Mouse (Mus musculus): ENCODE results near the gene Mcoln2.
"Not testable (repeated sequence)": the region's sequence is repeated elsewhere in the genome, so short reads cannot be mapped to it uniquely, and the experiment has no call there.

The Mcoln2 gene

GRCm38 (mm10) chr3:146192507-146192906 lies 42.9 kb downstream of the Mcoln2 start:
- DNase-seq, result no peak

- no peak for DNase-seq
These were observed 45.5 kb downstream of the Mcoln2 start for GRCm38 (mm10) chr3:146195153-146195552.

GRCm38 (mm10) chr3:146196301-146196700 lies 46.7 kb downstream of the Mcoln2 start:
- DNase-seq, result no peak

- DNase-seq, result no peak
These were observed 47.4 kb downstream of the Mcoln2 start for GRCm38 (mm10) chr3:146196780-146197743.

GRCm38 (mm10) chr3:146197785-146198184 lies 48.2 kb downstream of the Mcoln2 start:
- no peak for DNase-seq

- DNase-seq, result no peak
These were observed 49.3 kb downstream of the Mcoln2 start for GRCm38 (mm10) chr3:146198803-146199481.

- no peak for DNase-seq
These were observed 49.9 kb downstream of the Mcoln2 start for GRCm38 (mm10) chr3:146199486-146199885.

- no peak for DNase-seq
These were observed 54.7 kb downstream of the Mcoln2 start for GRCm38 (mm10) chr3:146204375-146204774.

- no peak for DNase-seq
These were observed 55.7 kb downstream of the Mcoln2 start for GRCm38 (mm10) chr3:146205305-146205704.

GRCm38 (mm10) chr3:146206635-146207034 lies 57.0 kb downstream of the Mcoln2 start:
- no peak for DNase-seq

GRCm38 (mm10) chr3:146207440-146207839 lies 57.8 kb downstream of the Mcoln2 start:
- DNase-seq, result no peak

GRCm38 (mm10) chr3:146209759-146210158 lies 60.1 kb downstream of the Mcoln2 start:
- DNase-seq, result not testable (repeated sequence)

GRCm38 (mm10) chr3:146211141-146211747 lies 61.6 kb downstream of the Mcoln2 start:
- no peak for DNase-seq

GRCm38 (mm10) chr3:146211964-146212363 lies 62.3 kb downstream of the Mcoln2 start:
- DNase-seq, result no peak

GRCm38 (mm10) chr3:146213336-146213735 lies 63.7 kb downstream of the Mcoln2 start:
- DNase-seq, result no peak

- DNase-seq, result no peak
These were observed 66.9 kb downstream of the Mcoln2 start for GRCm38 (mm10) chr3:146216561-146216960.

GRCm38 (mm10) chr3:146220776-146221486 lies 71.3 kb downstream of the Mcoln2 start, which contains the start of gene Lpar3:
Gene Lpar3, plus strand, starts transcription at chr3:146220963.
- DNase-seq, result peak; percentile 21

- no peak for DNase-seq
These were observed 74.6 kb downstream of the Mcoln2 start for GRCm38 (mm10) chr3:146224271-146224670.

GRCm38 (mm10) chr3:146225061-146225761 lies 75.6 kb downstream of the Mcoln2 start:
- no peak for DNase-seq

- no peak for DNase-seq
These were observed 77.8 kb downstream of the Mcoln2 start for GRCm38 (mm10) chr3:146227427-146227826.

- DNase-seq, result no peak
These were observed 79.1 kb downstream of the Mcoln2 start for GRCm38 (mm10) chr3:146228559-146229310.
